Mouse (Mus musculus) MEL (cell line): Measurements from ENCODE around the gene Brdt.

Experiments
- CTCF ChIP-seq, 3 experiments: IDR thresholded peaks in 2 of 3; conservative IDR thresholded peaks in 1 of 3; 2 replicates each; pipeline ENCODE4 v1.5.1; 2011 to 2012; ENCODE audit warnings: low read length in 3 of 3, low read depth in 2 of 3, mild to moderate bottlenecking in 2 of 3, improper control_type of control experiment in 1 of 3, inconsistent platforms in 1 of 3, mixed read lengths in 1 of 3, moderate library complexity in 1 of 3; ENCODE audit not compliant: control insufficient read depth in 1 of 3, insufficient read depth in 1 of 3, poor library complexity in 1 of 3, severe bottlenecking in 1 of 3
- GATA1 ChIP-seq: IDR thresholded peaks from 2 replicates; pipeline ENCODE4 v1.6.1; 2011; ENCODE audit warnings: low read depth, low read length, improper control_type of control experiment
- POLR2A ChIP-seq, 2 experiments: IDR thresholded peaks; 2 replicates each; pipeline ENCODE4 v1.6.1; 2011 to 2012; ENCODE audit warnings: low read length in 2 of 2, mild to moderate bottlenecking in 2 of 2, control low read depth in 1 of 2, improper control_type of control experiment in 1 of 2, low read depth in 1 of 2, moderate library complexity in 1 of 2; ENCODE audit not compliant: control insufficient read depth in 1 of 2, insufficient read depth in 1 of 2, poor library complexity in 1 of 2
- RCOR1 ChIP-seq: IDR thresholded peaks from 2 replicates; pipeline ENCODE4 v1.6.1; 2012; ENCODE audit warnings: low read depth, mild to moderate bottlenecking, inconsistent platforms, low read length, improper control_type of control experiment
- UBTF ChIP-seq: IDR thresholded peaks from 2 replicates; pipeline ENCODE4 v1.6.1; 2012; ENCODE audit warnings: low read depth, mild to moderate bottlenecking, inconsistent platforms, low read length, improper control_type of control experiment, moderate library complexity, borderline replicate concordance; ENCODE audit not compliant: insufficient read depth

DNA sequence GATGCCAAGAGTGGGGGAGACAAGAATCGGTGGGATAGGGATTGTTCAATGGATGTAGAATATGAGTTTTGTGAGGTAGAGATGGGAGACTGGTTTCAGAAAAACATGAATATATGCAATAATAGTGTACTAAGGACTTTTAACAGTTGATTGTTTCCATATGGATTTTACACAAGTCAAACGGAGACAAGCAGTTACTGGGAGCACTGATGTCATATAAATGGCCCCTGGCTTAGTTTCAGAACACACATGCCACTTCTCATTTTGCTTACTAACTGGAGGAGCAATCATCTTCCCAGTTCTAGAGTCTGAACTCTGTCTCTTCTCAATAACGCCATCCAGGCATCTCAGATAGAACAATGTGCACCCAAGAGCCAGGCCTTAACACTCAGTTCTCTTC lies 9.4 kb downstream of the Brdt start:
- no peak for TF ChIP-seq RCOR1
- TF ChIP-seq UBTF: no peak
- no peak for TF ChIP-seq POLR2A (IDR thresholded peaks at IDR 0.05; ENCODE audit: control insufficient read depth in 1 of 2, insufficient read depth in 1 of 2, low read depth in 1 of 2, low read length in 2 of 2, poor library complexity in 1 of 2)
- no peak for TF ChIP-seq CTCF (IDR thresholded peaks at IDR 0.05 in 2 of 3, conservative IDR thresholded peaks at IDR 0.05 in 1 of 3; ENCODE audit: control insufficient read depth in 1 of 3, insufficient read depth in 1 of 3, low read depth in 2 of 3, low read length in 3 of 3, poor library complexity in 1 of 3, severe bottlenecking in 1 of 3)
- TF ChIP-seq GATA1: no peak
